Mouse (Mus musculus) forebrain, postnatal 0 days (tissue): ENCODE results near the gene Fzd5. TPM values are rescaled to one million over a fixed set of nuclear protein-coding genes. Genes with fewer than 3 reads are reported as not detected.

Source experiments
- ATAC-seq: fragments of 200-750 bp; cut with Nextera tagmentation; 2 replicates; pipeline ENCODE4 v1.8.0; 2017; ENCODE audit warnings: mild to moderate bottlenecking, moderate library complexity
- DNase-seq: peaks from one replicate; pipeline ENCODE4 v3.0.0-alpha.2; 2015
- H3K27ac ChIP-seq: fragments of 300-500 bp; sonication (generic); 2 replicates; pipeline ENCODE4 v1.5.1; 2014; ENCODE audit warnings: low read depth, mild to moderate bottlenecking, antibody characterized with exemption, low read length, moderate library complexity, mixed read lengths
- H3K27me3 ChIP-seq: fragments of 300-500 bp; sonication (generic); 2 replicates; pipeline ENCODE4 v1.6.1; 2014; ENCODE audit warnings: mild to moderate bottlenecking, low read length, mixed read lengths; ENCODE audit not compliant: insufficient read depth
- H3K36me3 ChIP-seq: fragments of 300-500 bp; sonication (generic); 2 replicates; pipeline ENCODE4 v1.6.1; 2014; ENCODE audit warnings: mild to moderate bottlenecking, moderate library complexity; ENCODE audit not compliant: insufficient read depth
- H3K4me1 ChIP-seq: fragments of 300-500 bp; sonication (generic); 2 replicates; pipeline ENCODE4 v1.6.1; 2014; ENCODE audit warnings: antibody characterized with exemption; ENCODE audit not compliant: insufficient read depth
- H3K4me2 ChIP-seq: fragments of 300-500 bp; sonication (generic); 2 replicates; pipeline ENCODE4 v1.6.1; 2014; ENCODE audit warnings: low read depth, mild to moderate bottlenecking, moderate library complexity
- H3K4me3 ChIP-seq: fragments of 300-500 bp; sonication (generic); 2 replicates; pipeline ENCODE4 v1.5.1; 2014; ENCODE audit warnings: low read depth, low read length, mixed read lengths
- H3K9ac ChIP-seq: fragments of 300-500 bp; sonication (generic); 2 replicates; pipeline ENCODE4 v1.6.1; 2014; ENCODE audit warnings: mild to moderate bottlenecking
- H3K9me3 ChIP-seq: fragments of 300-500 bp; sonication (generic); 2 replicates; pipeline ENCODE4 v1.6.1; 2016; ENCODE audit warnings: low read length
- CTCF ChIP-seq: sonication (generic); IDR thresholded peaks from 2 replicates; pipeline ENCODE4 v1.5.1; 2016; ENCODE audit warnings: antibody characterized with exemption, control low read depth, low read depth
- WGBS: fragments of 180-500 bp; shearing (Covaris S2); extraction: QIAGEN DNeasy Blood & Tissue Kit; methylation state at CpG from one replicate; pipeline ENCODE4 v1.1.7; 2014; 5-methylcytosine and 5-hydroxymethylcytosine counted together
- polyA plus RNA-seq: library from polyadenylated mRNA; unstranded; fragments of >200 nt; fragmentation: Nextera tagmentation; extraction: Ambion mirVana; gene quantifications from 2 replicates; pipeline ENCODE4 v1.2.1, GENCODE M21; 2015
- total RNA-seq: library from RNA; depleted of rRNA; stranded (reverse); fragments of >200 nt; gene quantifications from 2 replicates; pipeline ENCODE4 v1.2.3, GENCODE M21; 2014; rRNA removed

Gene Fzd5
- total RNA-seq (1.6 and 4.7 TPM in 2 replicates), polyA plus RNA-seq (0.21 and 0.35 TPM in 2 replicates)

GRCm38 (mm10) chr1:64737502-64738179 lies at the start of gene Fzd5:
TSS of gene Fzd5 (minus strand) at chr1:64737751.
- H3K27me3 ChIP-seq, result peaks cover 35% of the 10 kb centered on the region
- peak within 1 kb of the TSS; percentile 39 for H3K9ac ChIP-seq
- H3K9me3 ChIP-seq, result no peaks in the 10 kb centered on the region
- WGBS, result under 1% methylated on average over 51 of the region's 73 CpGs
- H3K4me1 ChIP-seq, result peaks cover 28% of the 10 kb centered on the region
- DNase-seq, result peak; percentile 79
- H3K36me3 ChIP-seq, result no peaks in the 10 kb centered on the region
- H3K4me2 ChIP-seq, result peak within 1 kb of the TSS; percentile 92
- peak; percentile 88 for ATAC-seq
- peak; percentile 55 for TF ChIP-seq CTCF
- H3K27ac ChIP-seq, result no peak within 1 kb of the TSS
- peak within 1 kb of the TSS; percentile 65 for H3K4me3 ChIP-seq

DNA sequence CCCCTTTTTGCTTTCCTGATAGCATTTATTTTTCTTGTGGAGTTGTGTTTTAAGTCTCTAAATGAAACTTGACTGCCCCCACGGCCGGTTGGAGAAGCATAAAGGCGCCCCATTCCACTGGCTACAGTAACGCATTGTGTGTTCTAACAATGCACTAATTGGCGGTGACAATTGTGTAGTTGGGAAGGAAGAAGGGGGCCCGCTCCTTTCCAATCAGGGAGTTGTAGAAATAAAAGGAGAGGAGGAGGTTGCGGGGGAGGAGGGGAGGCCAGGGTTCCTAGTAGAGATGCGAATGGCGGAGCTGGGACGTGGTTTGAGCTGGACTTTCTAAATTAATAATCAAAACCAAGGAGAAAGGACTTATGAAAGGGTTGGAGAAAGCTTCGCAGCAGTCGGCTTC lies 42.3 kb upstream of the Fzd5 start:
- Histone ChIP-seq H3K4me2 (peak overlapping the region; percentile 3), H3K4me1 (no peaks in the 10 kb centered on the region), H3K9ac (no peak overlapping the region), H3K27me3 (no peaks in the 10 kb centered on the region; the same call in 1 of the 2 replicates), H3K9me3 (no peaks in the 10 kb centered on the region), H3K27ac (no peak overlapping the region), H3K4me3 (no peak overlapping the region), H3K36me3 (no peaks in the 10 kb centered on the region)
- no peak for TF ChIP-seq CTCF
- DNase-seq, result peak; percentile 10
- ATAC-seq, result peak; percentile 64
- 6% methylated on average over 12 of the region's 12 CpGs for whole genome bisulfite sequencing

GRCm38 (mm10) chr1:64779415-64779814 lies 41.9 kb upstream of the Fzd5 start:
- H3K27me3 ChIP-seq, result no peaks in the 10 kb centered on the region; the same call in 1 of the 2 replicates
- H3K36me3 ChIP-seq, result no peaks in the 10 kb centered on the region
- DNase-seq (peak; percentile 6), ATAC-seq (peak; percentile 43; the same call in 1 of the 2 replicates)
- no peak overlapping the region for H3K4me3 ChIP-seq
- H3K9ac ChIP-seq, result no peak overlapping the region
- no peaks in the 10 kb centered on the region for H3K9me3 ChIP-seq
- H3K27ac ChIP-seq, result no peak overlapping the region
- H3K4me1 ChIP-seq, result no peaks in the 10 kb centered on the region
- peak overlapping the region; percentile 3 for H3K4me2 ChIP-seq
- TF ChIP-seq CTCF, result no peak
- 7% methylated on average over 5 of the region's 5 CpGs for WGBS

- DNase-seq (no peak), ATAC-seq (no peak)
- no peak overlapping the region for H3K4me3 ChIP-seq
- no peak for TF ChIP-seq CTCF
- H3K9me3 ChIP-seq, result no peaks in the 10 kb centered on the region
- no peaks in the 10 kb centered on the region; the same call in 1 of the 2 replicates for H3K27me3 ChIP-seq
- H3K4me1 ChIP-seq, result no peaks in the 10 kb centered on the region
- no peak overlapping the region for H3K4me2 ChIP-seq
- 72% methylated on average over 4 of the region's 4 CpGs for WGBS
- H3K9ac ChIP-seq, result no peak overlapping the region
- H3K27ac ChIP-seq, result no peak overlapping the region
- no peaks in the 10 kb centered on the region for H3K36me3 ChIP-seq
These were observed 35.8 kb upstream of the Fzd5 start for GRCm38 (mm10) chr1:64773305-64773704.

- H3K4me2 ChIP-seq, result no peak overlapping the region
- no peak overlapping the region for H3K9ac ChIP-seq
- H3K36me3 ChIP-seq, result no peaks in the 10 kb centered on the region
- H3K4me3 ChIP-seq, result no peak overlapping the region
- H3K27me3 ChIP-seq, result no peaks in the 10 kb centered on the region
- H3K4me1 ChIP-seq, result no peaks in the 10 kb centered on the region
- DNase-seq (no peak), ATAC-seq (no peak)
- H3K27ac ChIP-seq, result no peak overlapping the region
- no peaks in the 10 kb centered on the region for H3K9me3 ChIP-seq
- TF ChIP-seq CTCF, result no peak
- 36% methylated on average over 6 of the region's 6 CpGs for WGBS
These were observed 32.6 kb upstream of the Fzd5 start for GRCm38 (mm10) chr1:64770169-64770568.

GRCm38 (mm10) chr1:64761646-64762045 lies 24.1 kb upstream of the Fzd5 start:
- Histone ChIP-seq H3K9me3 (no peaks in the 10 kb centered on the region), H3K27ac (no peak overlapping the region), H3K4me2 (no peak overlapping the region), H3K4me3 (no peak overlapping the region), H3K9ac (no peak overlapping the region), H3K4me1 (no peaks in the 10 kb centered on the region), H3K27me3 (no peaks in the 10 kb centered on the region), H3K36me3 (no peaks in the 10 kb centered on the region)
- ATAC-seq, result no peak
- WGBS, result 86% methylated on average over 4 of the region's 4 CpGs
- no peak for DNase-seq
- TF ChIP-seq CTCF, result no peak

GRCm38 (mm10) chr1:64757766-64758165 lies 20.2 kb upstream of the Fzd5 start:
- ATAC-seq (no peak), DNase-seq (no peak)
- Histone ChIP-seq H3K4me1 (no peaks in the 10 kb centered on the region), H3K36me3 (no peaks in the 10 kb centered on the region), H3K9ac (no peak overlapping the region), H3K27me3 (no peaks in the 10 kb centered on the region), H3K27ac (no peak overlapping the region), H3K4me3 (no peak overlapping the region), H3K4me2 (no peak overlapping the region), H3K9me3 (no peaks in the 10 kb centered on the region)
- TF ChIP-seq CTCF, result no peak
- 90% methylated on average over 5 of the region's 5 CpGs for WGBS
